Mouse (Mus musculus): ENCODE data around the gene Fam76b.
"Not testable (repeated sequence)": the region's sequence is repeated elsewhere in the genome, so short reads cannot be mapped to it uniquely, and the experiment has no call there.

Gene Fam76b

DNA sequence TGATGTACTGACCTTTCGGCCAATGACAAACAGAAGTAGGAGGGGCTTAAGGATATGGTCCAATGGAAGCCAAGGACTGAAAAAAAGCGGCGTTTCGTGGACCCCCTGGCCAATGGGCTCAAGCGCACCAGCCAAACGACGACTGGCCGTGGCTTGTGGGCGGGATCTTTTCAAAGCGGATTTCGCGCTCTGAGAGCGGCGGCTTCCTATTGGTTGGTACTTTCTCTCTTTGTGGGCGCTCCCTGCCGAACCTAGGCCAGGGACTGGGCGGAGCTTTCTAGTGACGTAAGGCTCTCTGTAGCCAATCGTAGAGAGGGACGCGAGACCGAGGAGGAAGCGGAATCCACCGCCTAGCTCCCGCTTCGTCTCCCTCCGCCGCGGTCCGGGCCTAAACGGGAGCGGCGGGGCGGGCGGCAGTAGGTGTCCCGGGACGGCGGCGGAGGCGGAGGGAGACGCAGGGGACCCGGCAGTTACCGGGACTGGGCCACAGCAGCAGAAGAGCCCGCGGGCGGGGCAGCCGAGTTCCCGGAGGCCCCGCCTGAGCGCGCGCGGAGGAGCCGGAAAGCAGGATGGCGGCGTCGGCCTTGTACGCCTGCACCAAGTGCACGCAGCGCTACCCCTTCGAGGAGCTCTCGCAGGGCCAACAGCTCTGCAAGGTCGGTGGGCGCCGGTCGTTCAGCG, at the start of gene Fam76b:
Gene Fam76b (plus strand): TSS at position 311 of the 681 bp plus-strand sequence.
- in situ Hi-C loops (cut with MboI; ENCODE audit: unreplicated experiment in 2 of 2), result loop anchor here (25.0 kb wide), 3 partner anchors 1460 to 1710 kb away; partner anchors contain the start of genes 4931406C07Rik (in 1 of the 2), Med17 (in 1 of the 2) and Taf1d (in 1 of the 2)

DNA sequence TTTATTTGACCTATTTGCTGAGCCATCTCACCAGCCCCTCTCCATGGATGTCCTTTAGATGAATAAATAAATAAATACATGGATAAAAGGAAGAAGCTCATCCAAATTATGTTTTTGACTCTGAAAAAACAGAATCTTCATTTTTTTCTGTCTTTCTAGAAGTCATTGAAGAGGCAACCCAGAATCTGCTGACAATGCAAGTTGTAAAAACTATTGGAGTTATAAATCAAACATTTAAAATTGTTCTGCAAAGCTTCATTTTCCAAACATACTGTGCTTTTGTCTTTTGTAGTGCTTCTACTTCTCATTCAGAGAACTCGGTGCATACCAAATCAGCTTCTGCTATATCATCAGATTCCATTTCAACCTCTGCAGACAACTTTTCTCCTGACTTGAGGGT, 45.5 kb upstream of the Fam76b start:
- in situ Hi-C loops (cut with MboI; ENCODE audit: unreplicated experiment in 2 of 2), result no loop called here

DNA sequence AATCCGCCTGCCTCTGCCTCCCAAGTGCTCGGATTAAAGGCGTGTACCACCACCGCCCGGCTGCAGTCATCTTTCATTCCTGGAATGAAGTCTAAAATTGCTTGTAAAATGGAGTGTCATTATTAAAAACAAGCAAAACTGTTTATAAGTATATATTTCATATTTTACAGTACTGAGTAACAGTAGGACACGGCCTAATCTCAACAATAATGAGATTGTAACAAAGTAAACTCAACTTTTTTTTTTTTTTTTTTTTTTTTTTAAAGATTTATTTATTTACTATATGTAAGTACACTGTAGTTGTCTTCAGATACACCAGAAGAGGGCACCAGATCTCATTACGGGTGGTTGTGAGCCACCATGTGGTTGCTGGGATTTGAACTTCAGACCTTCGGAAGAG, 36.7 kb upstream of the Fam76b start:
- in situ Hi-C loops (cut with MboI; ENCODE audit: unreplicated experiment in 2 of 2), result not testable (repeated sequence)

DNA sequence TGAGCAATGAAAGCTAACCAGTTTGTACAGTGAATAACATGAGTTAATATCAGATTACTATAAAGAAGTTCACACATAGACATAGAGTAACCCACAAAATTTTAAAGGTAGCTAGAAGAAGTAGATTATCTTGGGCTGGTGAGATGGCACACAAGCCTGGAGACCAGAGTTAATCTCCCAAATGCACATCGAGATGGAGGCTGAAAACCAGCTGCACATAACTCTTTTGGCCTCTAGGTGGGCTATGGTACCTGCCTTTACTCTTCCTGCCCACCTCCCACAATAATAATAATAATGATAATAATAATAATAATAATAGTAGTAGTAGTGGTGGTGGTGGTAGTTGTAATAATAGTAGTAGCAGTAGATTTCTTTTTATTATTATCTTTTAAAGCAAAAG, 33.2 kb upstream of the Fam76b start:
- in situ Hi-C loops (cut with MboI; ENCODE audit: unreplicated experiment in 2 of 2), result no loop called here

DNA sequence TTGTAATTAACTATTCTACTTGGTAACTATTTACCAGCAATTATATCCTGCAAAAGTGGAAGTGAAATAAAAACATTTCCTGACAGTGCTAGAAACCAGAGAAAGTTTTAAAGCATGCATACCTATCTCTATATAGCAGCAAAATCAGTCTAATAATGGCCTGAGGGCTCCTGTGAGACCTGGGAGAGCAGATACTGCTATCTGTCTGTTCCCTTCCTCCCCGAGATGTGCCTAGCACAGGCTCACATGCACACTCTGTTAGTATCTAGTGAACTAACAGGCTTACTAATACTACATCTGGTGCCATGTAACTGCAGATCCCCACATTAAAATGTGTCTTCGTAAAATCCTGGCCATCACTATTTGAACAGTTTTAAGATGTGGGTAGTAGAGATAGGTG, 32.8 kb upstream of the Fam76b start:
- in situ Hi-C loops (cut with MboI; ENCODE audit: unreplicated experiment in 2 of 2), result no loop called here

DNA sequence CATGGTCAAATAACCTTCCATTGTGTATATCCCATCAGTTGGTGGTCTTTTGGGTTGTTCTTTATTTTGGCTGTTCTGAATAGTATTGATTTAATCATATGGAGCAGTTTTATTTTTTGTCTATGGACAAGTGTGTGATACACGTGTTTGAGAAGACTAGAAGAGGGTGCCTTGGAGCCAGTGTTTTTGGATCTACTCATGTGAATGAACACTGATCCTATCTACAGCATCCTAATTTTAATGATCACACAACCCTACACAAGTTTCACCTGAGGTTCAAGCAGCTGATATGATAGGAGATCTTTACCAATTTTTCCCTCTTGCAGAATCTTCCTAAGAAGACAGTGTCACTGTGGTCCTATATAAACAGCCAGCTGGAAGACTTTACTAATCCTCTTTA, 23.0 kb upstream of the Fam76b start:
- in situ Hi-C loops (cut with MboI; ENCODE audit: unreplicated experiment in 2 of 2), result loop anchor here in 1 of 2 experiments (10.0 kb wide), 1 partner anchor 570 kb away; no protein-coding TSS in a partner anchor

DNA sequence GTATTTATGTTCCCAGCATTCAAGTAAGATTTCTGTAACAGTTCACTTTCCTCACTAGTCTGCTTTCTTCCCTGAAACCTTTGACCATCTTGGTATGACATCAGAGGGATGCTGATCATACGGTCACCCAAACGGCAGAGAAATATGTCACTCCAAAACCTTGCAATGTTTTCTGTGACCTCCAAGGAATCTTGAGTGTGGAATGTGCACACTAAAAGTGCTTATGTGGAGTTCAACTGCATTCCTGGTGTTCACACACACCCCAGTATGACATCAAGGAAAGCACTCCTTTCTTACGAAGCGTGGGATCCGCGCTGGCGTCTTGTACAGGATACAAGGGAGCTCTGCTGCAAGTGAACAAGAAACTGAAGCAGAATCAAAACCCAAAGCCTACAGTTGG, 20.7 kb upstream of the Fam76b start:
- in situ Hi-C loops (cut with MboI; ENCODE audit: unreplicated experiment in 2 of 2), result loop anchor here (5.0 to 10.0 kb wide), 2 partner anchors 570 to 572 kb away; no protein-coding TSS in a partner anchor

DNA sequence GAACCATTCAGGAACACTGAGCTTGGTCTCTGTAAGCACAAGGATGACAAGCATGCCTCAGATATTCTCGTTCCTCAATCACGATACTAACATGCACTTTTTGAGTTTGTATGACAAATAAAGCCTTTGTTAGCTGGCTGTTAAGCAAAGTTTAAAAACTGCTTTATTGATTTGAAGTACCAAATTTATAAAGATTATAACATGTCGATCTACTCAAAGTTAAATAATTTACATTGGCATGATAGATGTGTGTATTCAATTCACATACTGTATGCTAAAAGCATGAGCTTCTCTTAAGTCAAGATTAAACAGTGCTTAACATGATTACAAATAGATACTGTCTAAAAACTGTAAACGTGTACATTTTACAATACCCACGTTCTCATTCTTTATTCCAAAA, 19.9 kb upstream of the Fam76b start:
- in situ Hi-C loops (cut with MboI; ENCODE audit: unreplicated experiment in 2 of 2), result loop anchor here (5.0 to 10.0 kb wide), 2 partner anchors 570 to 573 kb away; no protein-coding TSS in a partner anchor

DNA sequence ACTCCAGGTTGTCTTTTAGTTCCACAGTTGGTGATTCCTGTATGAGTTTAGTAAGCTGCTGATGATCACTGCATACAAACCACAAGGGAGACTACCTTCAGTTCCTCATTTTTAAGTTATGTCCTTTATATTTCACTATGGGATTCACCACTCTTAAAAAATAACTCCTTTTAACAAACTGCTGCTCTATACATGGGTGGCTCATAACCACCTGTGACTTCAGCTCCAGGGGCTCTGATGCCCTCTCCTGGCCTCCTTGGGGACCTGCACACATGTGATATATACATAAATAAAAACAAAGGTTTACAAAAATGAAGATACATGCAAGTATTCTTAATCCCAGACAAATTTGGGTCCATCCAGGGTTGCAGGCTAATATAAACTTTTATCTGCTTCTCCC, 17.6 kb upstream of the Fam76b start:
- in situ Hi-C loops (cut with MboI; ENCODE audit: unreplicated experiment in 2 of 2), result loop anchor here (5.0 to 10.0 kb wide), 2 partner anchors 573 to 575 kb away; no protein-coding TSS in a partner anchor

DNA sequence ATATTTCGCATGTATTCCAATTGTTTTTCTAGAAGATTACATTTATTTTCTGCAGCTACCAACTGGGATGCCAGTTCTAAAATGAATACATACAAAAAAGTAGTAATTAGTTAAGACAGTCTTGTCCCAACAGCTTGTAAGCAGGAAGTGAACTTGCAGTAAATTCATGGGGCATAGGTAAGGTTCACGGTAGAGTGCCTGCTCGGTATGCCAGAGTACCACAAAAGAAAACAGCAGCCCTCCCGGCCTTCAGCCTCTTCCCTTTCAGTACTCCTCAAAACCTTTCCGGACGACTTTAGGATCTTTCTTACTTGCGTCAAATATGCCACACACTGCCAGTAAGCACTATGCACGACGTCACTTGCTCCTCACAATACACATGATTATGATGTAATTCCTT, 9.1 kb upstream of the Fam76b start:
- in situ Hi-C loops (cut with MboI; ENCODE audit: unreplicated experiment in 2 of 2), result no loop called here

DNA sequence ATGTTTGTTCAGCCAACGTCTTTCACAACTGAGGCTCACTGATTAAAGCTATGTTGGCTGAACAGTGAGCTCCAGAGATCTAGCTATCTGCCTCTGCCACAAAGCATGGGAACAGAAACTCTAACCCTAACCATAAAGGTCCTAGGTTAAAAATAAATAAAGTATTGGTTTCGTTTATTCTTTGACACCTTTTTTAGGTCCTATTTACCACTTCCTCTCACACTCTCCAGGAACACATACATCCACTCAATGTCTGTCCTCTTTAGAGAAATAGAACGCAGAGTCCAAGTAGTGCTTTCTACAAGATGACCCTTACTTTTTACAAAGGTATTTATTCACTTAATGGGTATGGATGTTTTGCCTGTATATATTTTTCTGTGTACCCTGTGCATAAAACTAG, 6.7 kb upstream of the Fam76b start:
- in situ Hi-C loops (cut with MboI; ENCODE audit: unreplicated experiment in 2 of 2), result no loop called here

DNA sequence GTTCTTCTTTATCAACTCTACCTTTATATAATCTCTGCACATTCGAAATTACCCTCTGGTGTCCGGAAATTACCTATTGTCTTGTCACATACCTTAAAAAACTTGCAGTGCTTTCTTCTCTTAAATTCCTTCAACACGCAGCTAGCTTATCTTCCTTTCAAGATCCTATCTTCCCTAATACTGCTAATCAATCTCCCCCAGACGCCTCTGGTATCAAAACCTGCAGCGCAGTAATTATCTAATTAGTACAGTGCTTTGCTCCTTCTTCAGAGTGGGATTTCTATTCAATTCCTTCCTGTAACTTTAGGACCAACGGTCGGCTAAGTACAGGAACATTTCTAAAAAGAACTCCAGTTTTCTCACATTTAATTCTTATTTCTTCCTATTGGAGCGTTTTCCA, 1.6 kb upstream of the Fam76b start:
- in situ Hi-C loops (cut with MboI; ENCODE audit: unreplicated experiment in 2 of 2), result loop anchor here (25.0 kb wide), 3 partner anchors 1461 to 1711 kb away; partner anchors contain the start of genes 4931406C07Rik (in 1 of the 2), Med17 (in 1 of the 2) and Taf1d (in 1 of the 2)

DNA sequence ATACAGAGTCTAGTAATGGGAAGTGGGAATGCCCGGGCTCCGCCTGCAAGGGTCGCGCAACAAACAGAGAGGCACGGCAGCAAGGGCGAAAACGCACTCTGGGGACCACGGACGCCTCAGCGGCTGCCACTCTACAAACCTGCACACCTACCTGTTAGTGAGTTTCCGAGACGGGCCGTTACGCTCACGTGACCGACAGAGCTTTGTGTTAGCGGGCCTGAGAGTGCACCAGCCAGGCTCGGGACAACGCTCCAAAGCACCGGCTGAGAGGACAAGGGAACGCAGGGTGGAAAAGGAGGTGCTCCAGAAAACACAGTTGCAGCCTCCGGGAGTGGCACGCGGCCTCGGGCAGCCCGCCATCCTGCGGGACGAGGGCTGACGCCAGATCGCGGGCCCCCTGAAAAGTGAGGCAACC, 1.1 kb upstream of the Fam76b start:
- in situ Hi-C loops (cut with MboI; ENCODE audit: unreplicated experiment in 2 of 2), result loop anchor here (25.0 kb wide), 3 partner anchors 1461 to 1711 kb away; partner anchors contain the start of genes 4931406C07Rik (in 1 of the 2), Med17 (in 1 of the 2) and Taf1d (in 1 of the 2)

DNA sequence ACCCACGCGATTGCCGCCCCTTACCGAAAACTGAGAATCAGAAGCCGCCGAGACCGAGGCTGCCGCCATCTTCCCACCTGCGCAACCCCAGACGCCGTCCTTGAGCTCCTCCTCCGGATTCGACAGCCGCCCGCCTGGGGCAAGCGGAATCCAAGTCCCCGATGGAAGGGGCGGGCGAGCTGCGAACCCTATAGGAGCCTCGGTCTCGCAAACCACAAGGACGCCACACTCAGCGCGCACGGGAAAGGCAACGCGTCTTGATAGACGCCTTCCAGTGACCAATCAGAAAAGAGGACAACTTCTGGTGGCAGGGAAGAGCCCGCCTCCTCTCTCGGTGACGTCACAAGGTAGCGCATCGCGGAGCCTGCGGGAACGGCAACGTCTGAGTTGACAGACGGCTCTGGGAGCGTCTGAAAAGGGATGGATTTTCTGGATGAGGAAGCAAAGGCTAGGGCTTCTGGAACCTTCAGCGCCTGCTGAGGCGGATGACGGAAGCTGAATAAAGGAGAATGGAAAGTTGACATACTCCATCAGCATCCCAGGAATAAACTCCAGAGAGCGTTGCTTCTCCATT, 597 bp upstream of the Fam76b start, which contains the start of gene Cep57:
Gene Cep57 (minus strand): TSS at position 276 of the 574 bp plus-strand sequence.
- in situ Hi-C loops (cut with MboI; ENCODE audit: unreplicated experiment in 2 of 2), result loop anchor here (25.0 kb wide), 3 partner anchors 1460 to 1710 kb away; partner anchors contain the start of genes 4931406C07Rik (in 1 of the 2), Med17 (in 1 of the 2) and Taf1d (in 1 of the 2)

DNA sequence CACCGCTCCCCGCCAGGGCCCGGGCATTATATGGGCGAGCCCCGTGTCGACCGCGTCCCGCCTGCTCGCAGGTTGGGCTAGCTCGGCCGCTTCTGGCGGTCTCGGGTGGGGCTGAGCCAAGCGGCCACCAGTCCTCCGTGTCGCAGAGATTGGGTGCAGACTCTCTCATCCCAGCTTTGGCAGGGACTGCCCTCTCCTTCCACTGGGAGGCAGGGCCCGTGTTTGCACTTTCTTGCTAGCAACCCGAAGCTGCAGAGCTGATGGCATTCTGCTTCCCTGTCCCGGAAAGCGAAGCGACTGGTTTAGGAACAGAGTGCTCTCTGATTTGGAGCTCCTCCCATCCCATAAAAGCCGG, 548 bp downstream of the Fam76b start:
- in situ Hi-C loops (cut with MboI; ENCODE audit: unreplicated experiment in 2 of 2), result loop anchor here (25.0 kb wide), 3 partner anchors 1459 to 1709 kb away; partner anchors contain the start of genes 4931406C07Rik (in 1 of the 2), Med17 (in 1 of the 2) and Taf1d (in 1 of the 2)

DNA sequence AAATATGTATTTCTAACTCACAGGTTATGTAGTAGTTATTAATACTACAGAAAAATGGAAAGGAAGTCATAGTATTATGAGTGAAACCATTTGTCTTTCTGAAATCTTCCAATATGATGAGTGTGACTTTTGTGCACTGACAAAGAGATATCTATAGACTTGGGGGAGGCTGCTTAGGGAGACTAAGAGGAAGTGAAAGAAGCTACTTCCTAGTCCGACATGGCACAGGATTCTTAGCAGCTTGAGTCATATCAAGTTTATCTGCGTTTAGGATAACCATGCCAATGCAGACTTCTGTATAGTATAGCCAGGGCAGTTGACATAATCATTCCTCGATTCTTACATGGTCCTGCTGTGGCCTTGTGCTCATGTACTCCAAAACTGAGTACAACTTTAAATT, 7.7 kb downstream of the Fam76b start:
- in situ Hi-C loops (cut with MboI; ENCODE audit: unreplicated experiment in 2 of 2), result loop anchor here (25.0 kb wide), 3 partner anchors 1452 to 1702 kb away; partner anchors contain the start of genes 4931406C07Rik (in 1 of the 2), Med17 (in 1 of the 2) and Taf1d (in 1 of the 2)

DNA sequence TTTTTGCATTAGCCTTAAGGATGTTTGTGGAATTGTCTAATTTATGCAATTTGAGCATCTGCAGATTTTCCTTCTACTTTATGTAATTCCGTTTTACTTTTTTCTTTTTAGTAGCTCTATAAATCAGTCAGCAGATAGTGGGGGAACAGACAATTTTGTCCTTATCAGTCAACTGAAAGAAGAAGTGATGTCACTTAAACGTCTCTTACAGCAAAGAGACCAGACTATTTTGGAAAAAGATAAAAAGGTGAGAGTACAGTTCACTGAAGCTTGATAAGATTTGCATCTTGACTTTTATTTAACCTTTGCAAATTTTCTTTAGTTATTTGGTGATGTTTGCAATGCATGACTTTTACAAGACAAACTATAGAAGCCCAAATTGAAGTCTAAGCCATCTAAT, 9.2 kb downstream of the Fam76b start:
- in situ Hi-C loops (cut with MboI; ENCODE audit: unreplicated experiment in 2 of 2), result loop anchor here (25.0 kb wide), 3 partner anchors 1451 to 1701 kb away; partner anchors contain the start of genes 4931406C07Rik (in 1 of the 2), Med17 (in 1 of the 2) and Taf1d (in 1 of the 2)

DNA sequence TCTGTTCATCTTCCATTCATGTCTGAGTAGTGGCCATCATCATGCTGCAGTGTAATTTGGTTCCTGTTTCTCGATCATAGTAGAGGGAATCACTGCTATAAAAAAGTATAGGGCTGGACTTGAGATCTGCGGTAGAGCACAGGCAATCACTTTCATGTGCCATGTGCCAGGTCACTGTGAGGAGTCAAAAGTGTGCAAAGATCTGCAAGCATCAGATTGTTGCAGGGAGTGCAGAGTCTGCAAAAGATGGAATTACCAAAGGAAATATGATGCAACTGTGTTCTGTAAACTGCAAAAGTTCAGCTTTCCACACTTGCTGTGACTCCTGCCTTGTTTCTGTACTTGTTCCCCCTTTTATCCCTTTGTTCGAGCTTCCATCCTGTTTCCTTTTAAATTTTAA, 20.1 kb downstream of the Fam76b start:
- in situ Hi-C loops (cut with MboI; ENCODE audit: unreplicated experiment in 2 of 2), result loop anchor here (25.0 kb wide), 3 partner anchors 1440 to 1690 kb away; partner anchors contain the start of genes 4931406C07Rik (in 1 of the 2), Med17 (in 1 of the 2) and Taf1d (in 1 of the 2)

DNA sequence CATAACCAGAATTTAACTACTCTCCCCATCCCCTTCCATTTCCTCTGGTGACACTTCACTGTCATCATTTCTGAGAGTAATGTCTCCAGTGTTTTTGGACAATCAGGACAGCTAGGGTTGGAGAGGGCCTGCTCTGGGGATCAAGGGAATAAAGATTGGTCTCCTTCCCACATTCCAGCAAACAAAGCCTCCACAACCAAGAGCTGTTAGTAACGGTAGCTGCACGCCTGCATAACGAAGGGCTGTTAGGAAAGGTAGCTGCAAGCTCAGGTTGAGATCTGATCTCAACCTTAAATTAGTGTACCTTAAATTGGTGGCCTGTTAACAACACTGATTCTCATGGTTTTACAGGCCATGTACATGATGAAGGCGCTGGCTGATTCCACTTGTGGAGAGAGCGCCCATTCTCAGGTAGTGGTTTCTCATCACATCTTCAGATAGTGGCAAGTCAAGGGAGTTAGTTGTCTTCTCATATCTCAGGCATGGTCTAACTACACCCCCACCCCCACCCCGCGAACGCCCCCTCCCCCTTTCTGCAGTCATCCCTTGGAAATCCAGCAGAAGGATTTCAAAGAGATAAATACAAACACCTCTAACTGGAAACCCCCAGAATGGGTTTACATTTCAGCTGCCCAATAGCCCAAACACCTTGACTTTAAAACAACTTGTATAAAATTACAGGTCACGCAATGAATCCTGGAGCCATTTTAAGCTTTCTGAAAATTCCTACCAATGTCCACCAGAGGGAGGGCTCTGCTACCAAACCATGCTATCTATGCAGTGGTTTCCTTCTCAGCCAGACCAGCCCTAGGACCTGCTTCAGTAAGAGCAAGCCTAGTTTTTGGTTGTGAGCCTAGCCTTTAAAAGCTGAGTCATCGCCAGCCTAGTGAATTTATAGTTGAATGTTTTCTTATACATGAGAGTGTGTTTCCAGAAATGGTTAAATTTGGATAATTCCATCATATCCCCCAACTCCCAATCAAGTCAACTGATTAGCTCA, 21.3 kb downstream of the Fam76b start:
- in situ Hi-C loops (cut with MboI; ENCODE audit: unreplicated experiment in 2 of 2), result loop anchor here (25.0 kb wide), 3 partner anchors 1439 to 1689 kb away; partner anchors contain the start of genes 4931406C07Rik (in 1 of the 2), Med17 (in 1 of the 2) and Taf1d (in 1 of the 2)

Data from v-Abl transformed pro-B cells (cell line).